Mouse (Mus musculus): ENCODE measurements at regions not wholly inside any gene's neighbourhood (a gene's known extent, or its start where the extent isn't known, plus 50 kb on each side); places are given as distances from the start of the nearest gene placed in this dataset.

GRCm38 (mm10) chr1:189990046-189990622 lies 68.0 kb upstream of the Smyd2 start:
- no peak for DNase-seq (ENCODE audit: low spot score in 2 of 2)

DNA sequence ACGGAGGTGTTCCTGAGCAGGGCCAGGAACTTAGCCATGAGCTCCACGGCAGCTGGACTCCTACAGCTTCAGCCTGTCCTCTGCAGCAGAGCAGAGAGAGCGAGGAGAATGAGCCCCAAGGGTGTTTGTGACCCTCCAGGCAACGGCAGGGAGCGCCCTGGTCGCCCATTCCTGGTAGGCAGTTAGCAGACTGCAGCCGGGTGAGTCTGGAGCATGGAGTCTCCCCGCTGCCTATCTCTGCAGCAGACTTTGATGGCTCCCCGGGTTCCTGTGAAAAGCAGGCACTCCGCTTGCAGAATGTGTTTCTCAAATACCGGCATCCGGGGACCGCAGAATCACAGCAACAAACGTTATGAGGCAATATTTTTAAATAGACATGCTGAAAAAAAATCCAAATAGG lies 67.2 kb upstream of the Smyd2 start:
- peak in 1 of 2 experiments; percentile 10 for DNase-seq (ENCODE audit: low spot score in 2 of 2)

- DNase-seq (ENCODE audit: low spot score in 2 of 2): no peak
These were observed 66.7 kb upstream of the Smyd2 start for GRCm38 (mm10) chr1:189988864-189989263.

DNA sequence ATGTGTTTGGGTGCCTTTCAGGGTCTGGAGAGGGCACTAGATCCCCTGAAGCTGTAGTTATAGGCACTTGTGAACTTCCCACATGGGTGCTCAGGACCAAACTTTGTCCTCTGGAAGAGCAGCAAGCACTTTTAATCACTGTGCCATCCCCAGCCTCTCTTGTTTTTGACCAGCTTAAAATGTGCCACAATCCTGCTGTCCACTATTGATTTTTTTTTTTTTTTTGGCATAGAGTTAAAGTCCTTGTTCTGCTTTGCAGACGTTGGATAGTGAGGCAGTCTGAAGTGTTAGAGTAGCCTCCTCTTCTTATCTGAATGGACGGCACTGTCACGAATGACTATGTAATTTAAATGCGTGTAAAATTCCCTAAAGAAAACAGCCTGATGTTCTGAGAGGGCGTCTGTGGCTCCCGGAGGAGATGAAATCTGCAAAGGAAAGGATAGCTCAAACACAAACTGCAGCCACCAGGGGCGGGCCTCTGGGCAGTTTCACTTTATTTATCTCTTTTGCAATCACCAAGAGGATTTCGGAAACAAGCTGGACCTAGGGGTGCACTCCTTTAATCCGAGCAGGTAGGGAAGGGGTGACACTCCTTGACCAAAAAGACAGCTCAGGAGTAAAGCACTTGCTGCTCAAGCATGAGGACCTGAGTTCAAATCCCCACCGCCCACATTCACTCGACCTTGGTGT lies 63.5 kb upstream of the Smyd2 start:
- no peak for DNase-seq (ENCODE audit: low spot score in 2 of 2)

DNA sequence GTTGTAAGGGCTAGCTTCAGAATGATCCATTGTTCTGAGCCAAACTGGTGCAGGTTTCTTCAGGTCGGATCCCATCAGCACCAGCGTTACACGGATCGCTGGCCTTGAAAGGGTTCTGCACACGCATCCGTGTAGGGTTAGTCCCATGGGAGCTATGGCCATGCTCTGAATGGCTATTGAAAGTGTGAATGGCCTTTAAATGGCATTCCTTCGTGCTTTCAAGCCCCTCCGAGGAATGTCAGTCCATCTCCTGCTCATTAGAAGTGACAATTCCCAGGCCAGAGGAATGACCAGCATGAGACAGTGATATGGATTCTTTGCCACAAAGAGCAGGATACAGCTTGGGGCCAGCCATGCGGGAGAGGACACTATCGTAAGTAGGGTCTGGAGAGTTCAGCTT lies 56.1 kb upstream of the Smyd2 start:
- DNase-seq (ENCODE audit: low spot score in 2 of 2): no peak

DNA sequence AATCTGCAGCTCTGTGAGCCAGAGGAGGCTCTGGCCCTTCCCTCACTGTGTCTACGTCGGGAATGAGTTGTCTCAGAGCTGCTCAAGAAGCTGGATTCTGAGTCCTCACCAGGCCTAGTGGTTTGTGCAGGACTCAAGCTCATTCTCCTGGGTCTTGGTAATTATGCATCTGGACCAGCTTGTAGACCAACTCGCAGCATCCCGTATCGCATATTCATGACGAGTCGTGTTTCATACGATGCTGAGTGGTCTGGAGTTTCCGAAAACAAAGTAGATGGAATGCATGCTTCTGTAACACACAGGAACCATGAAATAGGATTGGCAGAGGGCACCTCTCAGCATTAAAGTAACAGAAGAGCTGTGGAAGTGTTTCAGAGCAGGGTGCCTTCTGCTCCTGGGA lies 53.5 kb upstream of the Smyd2 start:
- no peak for DNase-seq (ENCODE audit: low spot score in 2 of 2)

DNA sequence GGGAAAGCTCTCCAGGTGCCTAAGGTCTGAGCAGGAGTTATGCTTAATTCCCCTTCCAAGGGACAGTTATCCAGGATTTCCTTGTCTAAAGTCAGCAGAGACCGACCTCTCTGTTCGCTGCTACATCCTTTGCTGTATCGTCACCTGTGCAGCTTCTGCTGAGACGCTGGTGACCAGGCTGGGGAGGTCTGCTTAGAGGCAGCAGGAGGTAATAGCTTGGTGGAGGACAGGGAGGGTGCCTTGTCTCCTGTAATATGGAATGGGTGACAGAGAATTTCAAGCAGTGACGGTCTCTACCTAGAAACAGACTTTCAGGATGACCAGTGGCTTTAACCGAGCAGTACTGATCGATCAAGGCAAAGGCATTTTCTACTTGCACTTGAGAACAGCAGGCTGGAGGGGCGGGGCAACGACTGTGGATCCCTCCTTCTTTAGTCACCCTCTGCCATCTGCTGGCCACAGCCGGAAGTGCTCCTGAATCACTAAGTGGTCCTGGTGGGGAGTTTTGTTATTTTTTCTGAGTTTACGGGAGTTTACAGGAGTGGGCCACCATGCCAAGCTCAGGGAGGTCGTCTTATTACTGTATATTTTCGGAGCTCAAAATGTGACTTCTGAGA lies 50.7 kb upstream of the Smyd2 start:
- peak; percentile 85 to 87 for DNase-seq (ENCODE audit: low spot score in 2 of 2)

Measured in right cerebral cortex, adult 2 months (tissue).